9 mouse cellular contexts compared by ENCODE assay signal in genomic region chr2:26443876-26444275, GRCm38 (mm10). TPM values are rescaled to one million over a fixed set of nuclear protein-coding genes. Genes with fewer than 3 reads are reported as not detected.
A peak's percentile ranks its signal among the peaks of the same experiment; 100 is the strongest.
DNase-seq lines count a peak whose midpoint lies in the region; ATAC-seq lines count a peak whose summit lies in the region.
"Had no signal": no experiment of that assay in that cellular context is flagged by ENCODE, and none has a peak within 500 bp of the region (broad histone marks: within the 10 kb centered on the region; RNA-seq: fewer than 3 reads in every experiment).

No protein-coding gene starts in this region.

- peak overlapping the region; percentile 68 for H3K4me3 ChIP-seq in kidney, embryonic 16.5 days (ENCODE audit: low read length)
- peak overlapping the region; percentile 65 for H3K4me3 ChIP-seq in hindbrain, embryonic 15.5 days
- H3K4me3 ChIP-seq in midbrain, embryonic 15.5 days, result peak overlapping the region; percentile 75

- H3K4me1 ChIP-seq in kidney, embryonic 16.5 days (ENCODE audit: insufficient read depth, low read length), result peaks cover 29% of the 10 kb centered on the region
- H3K4me1 ChIP-seq in hindbrain, embryonic 15.5 days (replicated peaks), result peaks cover 42% of the 10 kb centered on the region
- peaks cover 34% of the 10 kb centered on the region for H3K4me1 ChIP-seq in midbrain, embryonic 15.5 days

- H3K9me3 ChIP-seq in kidney, embryonic 16.5 days (ENCODE audit: low read length), result no peaks in the 10 kb centered on the region
- no peaks in the 10 kb centered on the region for H3K9me3 ChIP-seq in hindbrain, embryonic 15.5 days
- H3K9me3 ChIP-seq in midbrain, embryonic 15.5 days, result no peaks in the 10 kb centered on the region

- peaks cover 29% of the 10 kb centered on the region for H3K36me3 ChIP-seq in kidney, embryonic 16.5 days (ENCODE audit: insufficient read depth, low read length)
- peaks cover 29% of the 10 kb centered on the region for H3K36me3 ChIP-seq in hindbrain, embryonic 15.5 days
- peaks cover 16% of the 10 kb centered on the region for H3K36me3 ChIP-seq in midbrain, embryonic 15.5 days (replicated peaks)

- no peak overlapping the region for H3K27ac ChIP-seq in kidney, embryonic 16.5 days (ENCODE audit: low read length)
- 0 out of 2 replicates have a peak overlapping the region, but pooled peaks have one; percentile 94 for H3K27ac ChIP-seq in hindbrain, embryonic 15.5 days (replicated peaks)
- H3K27ac ChIP-seq in midbrain, embryonic 15.5 days, result no peak overlapping the region

- DNase-seq in kidney, postnatal 14 days, result no peak
- peak; percentile 11 for DNase-seq in c-Kit-positive CD71-positive TER-119-negative erythroid progenitor cells, embryonic 14.5 days (ENCODE audit: low read depth)
- no peak for DNase-seq in frontal cortex, postnatal 14 days (ENCODE audit: low spot score in 2 of 2)
- DNase-seq in urinary bladder, postnatal 14 days (ENCODE audit: low spot score), result no peak
- DNase-seq: right cerebral cortex, postnatal 4 days had no signal

- WGBS in kidney, embryonic 16.5 days, result 34% methylated on average over 3 of the region's 3 CpGs
- 67% methylated on average over 3 of the region's 3 CpGs for WGBS in hindbrain, embryonic 15.5 days
- 58% methylated on average over 3 of the region's 3 CpGs for WGBS in midbrain, embryonic 15.5 days

- H3K27me3 ChIP-seq in kidney, embryonic 16.5 days (ENCODE audit: insufficient read depth, low read length), result no peaks in the 10 kb centered on the region
- no peaks in the 10 kb centered on the region for H3K27me3 ChIP-seq in hindbrain, embryonic 15.5 days
- H3K27me3 ChIP-seq in midbrain, embryonic 15.5 days (replicated peaks), result no peaks in the 10 kb centered on the region

- peak overlapping the region; percentile 93 for H3K9ac ChIP-seq in kidney, embryonic 16.5 days (replicated peaks; ENCODE audit: low read length)
- H3K9ac ChIP-seq in hindbrain, embryonic 15.5 days, result peak overlapping the region; percentile 79
- H3K9ac ChIP-seq in midbrain, embryonic 15.5 days, result peak overlapping the region; percentile 81

- ATAC-seq in kidney, embryonic 16.5 days (ENCODE audit: low FRiP score, low TSS enrichment), result no peak
- ATAC-seq in hindbrain, embryonic 15.5 days (ENCODE audit: low FRiP score, low read depth), result no peak
- no peak for ATAC-seq in midbrain, embryonic 15.5 days (replicated peaks)
- ATAC-seq in erythroid progenitor cell, adult 5-6 weeks (replicated peaks; ENCODE audit: low FRiP score, poor library complexity, severe bottlenecking), result no peak

- H3K4me2 ChIP-seq in kidney, embryonic 16.5 days (replicated peaks; ENCODE audit: low read depth, low read length), result peak overlapping the region; percentile 79
- H3K4me2 ChIP-seq in hindbrain, embryonic 15.5 days, result peak overlapping the region; percentile 84
- peak overlapping the region; percentile 54 for H3K4me2 ChIP-seq in midbrain, embryonic 15.5 days

RNA-seq across cellular contexts. Expression of gene Sec16a, which starts 1.1 kb away (rescaled TPM):
- 27.6 and 28.6 TPM in 2 replicates for polyA plus RNA-seq in kidney, embryonic 16.5 days (2015; fragmentation: Nextera tagmentation; extraction: Ambion mirVana)
- 17.5 and 21.6 TPM in 2 replicates for polyA plus RNA-seq in hindbrain, embryonic 15.5 days (2015; fragmentation: Nextera tagmentation; extraction: Ambion mirVana)
- polyA plus RNA-seq in midbrain, embryonic 15.5 days (2015; fragmentation: Nextera tagmentation; extraction: Ambion mirVana), result 21.3 and 21.5 TPM in 2 replicates
- total RNA-seq in erythroid progenitor cell, adult 5-6 weeks (2015; ENCODE audit: low replicate concordance), result 13.0 TPM in 2 replicates
- 7.3 and 15.7 TPM in 2 replicates for total RNA-seq in erythroid progenitor cell, adult 5-6 weeks (2017; ENCODE audit: low replicate concordance)

RNA-seq across cellular contexts. Expression of gene Inpp5e, which starts 34.9 kb away (rescaled TPM):
- polyA plus RNA-seq in kidney, embryonic 16.5 days (2015; fragmentation: Nextera tagmentation; extraction: Ambion mirVana), result 24.9 and 26.6 TPM in 2 replicates
- 25.9 and 26.1 TPM in 2 replicates for polyA plus RNA-seq in hindbrain, embryonic 15.5 days (2015; fragmentation: Nextera tagmentation; extraction: Ambion mirVana)
- polyA plus RNA-seq in midbrain, embryonic 15.5 days (2015; fragmentation: Nextera tagmentation; extraction: Ambion mirVana), result 27.7 and 28.6 TPM in 2 replicates
- total RNA-seq in erythroid progenitor cell, adult 5-6 weeks (2015; ENCODE audit: low replicate concordance), result 13.7 and 22.2 TPM in 2 replicates
- 12.3 and 26.5 TPM in 2 replicates for total RNA-seq in erythroid progenitor cell, adult 5-6 weeks (2017; ENCODE audit: low replicate concordance)

RNA-seq across cellular contexts. Expression of gene Pmpca, which starts 54.7 kb away (rescaled TPM):
- polyA plus RNA-seq in kidney, embryonic 16.5 days (2015; fragmentation: Nextera tagmentation; extraction: Ambion mirVana), result 122 TPM in 2 replicates
- polyA plus RNA-seq in hindbrain, embryonic 15.5 days (2015; fragmentation: Nextera tagmentation; extraction: Ambion mirVana), result 90.0 and 91.9 TPM in 2 replicates
- polyA plus RNA-seq in midbrain, embryonic 15.5 days (2015; fragmentation: Nextera tagmentation; extraction: Ambion mirVana), result 92.1 and 97.6 TPM in 2 replicates
- 18.9 and 35.7 TPM in 2 replicates for total RNA-seq in erythroid progenitor cell, adult 5-6 weeks (2015; ENCODE audit: low replicate concordance)
- 28.9 and 34.4 TPM in 2 replicates for total RNA-seq in erythroid progenitor cell, adult 5-6 weeks (2017; ENCODE audit: low replicate concordance)

RNA-seq across cellular contexts. Expression of gene Entr1, which starts 54.8 kb away (rescaled TPM):
- 125 and 127 TPM in 2 replicates for polyA plus RNA-seq in kidney, embryonic 16.5 days (2015; fragmentation: Nextera tagmentation; extraction: Ambion mirVana)
- polyA plus RNA-seq in hindbrain, embryonic 15.5 days (2015; fragmentation: Nextera tagmentation; extraction: Ambion mirVana), result 151 and 163 TPM in 2 replicates
- 175 and 181 TPM in 2 replicates for polyA plus RNA-seq in midbrain, embryonic 15.5 days (2015; fragmentation: Nextera tagmentation; extraction: Ambion mirVana)
- 35.7 and 40.7 TPM in 2 replicates for total RNA-seq in erythroid progenitor cell, adult 5-6 weeks (2015; ENCODE audit: low replicate concordance)
- 43.7 and 51.0 TPM in 2 replicates for total RNA-seq in erythroid progenitor cell, adult 5-6 weeks (2017; ENCODE audit: low replicate concordance)
